Mouse (Mus musculus) ES-Bruce4 (cell line): ENCODE data around the gene Ndufc1.

Source experiments
- CTCF ChIP-seq: IDR thresholded peaks from one replicate; pipeline ENCODE4 v1.8.1; 2011; ENCODE audit warnings: low read depth, low read length
- EP300 ChIP-seq: IDR thresholded peaks from 2 replicates; pipeline ENCODE4 v1.6.1; 2011; ENCODE audit warnings: low read depth, low read length; ENCODE audit not compliant: insufficient read depth
- POLR2A ChIP-seq: IDR thresholded peaks from one replicate; pipeline ENCODE4 v1.8.1; 2011; ENCODE audit warnings: low read length; ENCODE audit not compliant: insufficient read depth

DNA sequence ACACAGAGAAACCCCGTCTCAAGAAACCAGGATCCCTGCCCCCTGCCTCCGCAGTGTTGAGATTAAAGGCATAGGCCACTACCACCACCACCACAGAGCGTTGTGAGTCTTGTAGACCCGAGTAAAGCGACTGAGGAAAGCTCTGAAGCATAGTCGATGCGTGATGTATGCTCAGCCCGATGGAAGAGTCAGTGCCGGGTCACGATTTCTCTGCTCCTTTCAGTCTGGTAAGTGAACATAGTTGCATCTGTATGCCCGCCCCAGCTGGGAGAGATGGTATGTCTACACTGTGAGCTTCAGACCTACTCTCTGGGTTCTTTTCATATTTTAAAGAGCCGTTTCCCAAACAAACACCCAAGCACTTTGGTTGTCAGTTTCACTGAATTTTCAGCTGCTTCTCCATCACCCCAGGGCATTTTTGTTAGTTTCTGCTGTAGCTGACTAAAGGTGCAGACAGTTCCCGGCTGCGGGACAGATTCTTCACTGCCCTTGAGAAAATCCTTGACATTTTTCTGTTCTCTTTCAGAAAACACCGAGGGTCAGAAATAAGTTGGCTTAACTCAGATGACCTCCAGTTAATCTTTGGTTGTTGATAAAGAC lies 11.0 kb downstream of the Ndufc1 start:
- TF ChIP-seq CTCF (no peak), EP300 (no peak), POLR2A (no peak)
